Mouse (Mus musculus): ENCODE measurements around the gene Gk5.

DNA sequence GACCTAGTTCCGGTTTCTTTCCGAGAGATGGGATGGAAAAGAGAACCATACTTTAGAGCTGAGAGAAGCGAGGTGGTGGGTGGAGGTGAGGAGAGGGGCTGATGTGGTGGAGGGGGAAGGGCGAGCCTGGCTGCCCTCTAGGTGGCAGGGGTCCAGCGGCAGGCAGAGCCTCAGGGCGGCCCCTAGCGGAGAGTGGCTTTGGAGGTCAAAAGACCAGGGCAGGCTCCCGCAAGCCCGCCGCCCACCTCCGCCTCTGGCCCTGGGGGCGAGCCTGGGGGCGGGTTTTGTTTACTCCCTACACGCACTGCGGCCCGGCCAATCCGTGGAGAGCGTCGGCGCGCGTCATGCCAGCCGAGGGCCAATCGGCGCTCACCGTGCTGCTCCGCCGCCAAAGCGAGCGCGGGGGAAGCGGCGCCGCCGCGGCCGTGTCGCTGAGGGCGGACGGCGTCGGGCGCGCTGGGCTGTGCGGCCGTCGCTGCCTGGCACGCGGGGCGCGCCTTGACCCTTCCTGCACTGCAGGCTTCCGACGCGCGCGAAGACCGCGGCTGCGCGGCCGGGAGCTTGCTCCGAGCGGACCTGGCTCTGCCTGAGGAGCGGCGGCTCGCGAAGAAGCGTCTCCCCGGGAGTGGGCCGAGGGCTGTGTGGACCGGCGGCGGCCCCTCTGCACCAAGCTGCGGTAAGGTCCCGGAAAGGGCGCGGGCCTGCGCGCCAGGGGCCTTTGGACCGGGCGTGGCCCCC lies 76.9 kb downstream of the Gk5 start, which contains the start of gene Tfdp2:
- no peak for TF ChIP-seq CTCF (conservative IDR thresholded peaks at IDR 0.05; ENCODE audit: low read length)
- TF ChIP-seq POU5F1 (IDR thresholded peaks at IDR 0.05; ENCODE audit: borderline replicate concordance, low read length), result no peak

All from E14TG2a.4 (cell line).